In the genomic region with DNA sequence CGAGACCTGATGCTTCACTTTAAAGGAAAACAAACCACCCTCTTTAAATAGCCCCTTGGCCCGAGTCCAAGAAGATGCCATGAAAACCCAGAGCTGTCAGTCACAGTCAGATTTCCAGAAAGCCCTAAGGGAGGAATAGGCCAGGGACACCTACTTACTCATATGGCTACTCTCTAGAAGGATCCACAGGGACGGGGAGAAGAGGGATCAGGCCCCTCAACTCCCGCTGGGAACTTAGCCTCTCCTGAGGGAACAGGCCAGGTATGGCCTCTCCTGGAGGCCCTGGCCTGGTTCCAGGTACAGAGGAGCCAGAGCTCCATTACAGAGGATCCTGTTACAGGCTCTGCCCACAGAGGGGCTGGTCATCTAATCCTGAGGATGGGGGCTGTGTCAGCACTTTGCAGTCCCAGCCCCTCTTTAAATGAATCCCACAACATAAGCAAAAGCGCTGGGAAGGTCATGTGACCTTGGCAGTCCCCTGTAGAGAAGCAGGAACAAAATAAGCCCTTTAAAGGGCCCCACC, we compare ENCODE assay signal across 8 mouse cellular contexts. TPM values are rescaled to one million over a fixed set of nuclear protein-coding genes. Genes with fewer than 3 reads are reported as not detected.
DNase-seq lines count a peak whose midpoint lies in the region; ATAC-seq and TF ChIP-seq lines count a peak whose summit lies in the region.

No protein-coding gene starts in this region.

- H3K4me2 ChIP-seq in hindbrain, embryonic 16.5 days (ENCODE audit: low read length): peak overlapping the region; percentile 61
- H3K4me2 ChIP-seq in midbrain, embryonic 11.5 days: peak overlapping the region; percentile 45

- peak overlapping the region; percentile 75 for H3K27ac ChIP-seq in cerebellum, adult 2 months (ENCODE audit: insufficient read depth, low read length)
- H3K27ac ChIP-seq in hindbrain, embryonic 16.5 days (ENCODE audit: low read depth, low read length): no peak overlapping the region; the same call in 1 of the 2 replicates
- H3K27ac ChIP-seq in midbrain, embryonic 11.5 days (ENCODE audit: low read depth, low read length): no peak overlapping the region

- H3K9ac ChIP-seq in hindbrain, embryonic 16.5 days (ENCODE audit: low read depth, low read length): peak overlapping the region; percentile 68
- peak overlapping the region; percentile 69; the same call in 1 of the 2 replicates for H3K9ac ChIP-seq in midbrain, embryonic 11.5 days (ENCODE audit: low read length)

- WGBS in cerebellum, adult 2 months: 18% methylated on average over 5 of the region's 5 CpGs
- 21% methylated on average over 5 of the region's 5 CpGs for WGBS in hindbrain, embryonic 16.5 days
- 27% methylated on average over 5 of the region's 5 CpGs for WGBS in midbrain, embryonic 11.5 days

- peak in 1 of 2 experiments; percentile 59 for DNase-seq in cerebellum, adult 2 months
- no peak for DNase-seq in cerebellum, adult 8-10 months
- DNase-seq in ZHBTc4 (ENCODE audit: low read depth, low spot score): peak; percentile 83
- DNase-seq in midbrain, embryonic 11.5 days (ENCODE audit: low spot score, missing footprints): no peak
- DNase-seq in left cerebral cortex, adult 11 months (ENCODE audit: low spot score): no peak
- DNase-seq in testis, postnatal 10 days (ENCODE audit: low spot score): no peak
- DNase-seq in layer of hippocampus, adult 9-11 months: no peak

- H3K9me3 ChIP-seq in hindbrain, embryonic 16.5 days (ENCODE audit: control insufficient read depth, low read length): no peaks in the 10 kb centered on the region
- no peaks in the 10 kb centered on the region for H3K9me3 ChIP-seq in midbrain, embryonic 11.5 days (ENCODE audit: control insufficient read depth, low read length)

- no peaks in the 10 kb centered on the region for H3K27me3 ChIP-seq in cerebellum, adult 2 months (ENCODE audit: control insufficient read depth, insufficient read depth, low read length)
- H3K27me3 ChIP-seq in hindbrain, embryonic 16.5 days (replicated peaks; ENCODE audit: control insufficient read depth, insufficient read depth, low read length): no peaks in the 10 kb centered on the region; the same call in 1 of the 2 replicates
- peaks cover 7% of the 10 kb centered on the region; the same call in 1 of the 2 replicates for H3K27me3 ChIP-seq in midbrain, embryonic 11.5 days (ENCODE audit: control insufficient read depth, insufficient read depth, low read length)

- 0 out of 2 replicates have a peak, but pooled peaks have one; percentile 10 for ATAC-seq in hindbrain, embryonic 16.5 days
- no peak for ATAC-seq in midbrain, embryonic 11.5 days (ENCODE audit: low FRiP score)

- no peak for TF ChIP-seq POLR2A in cerebellum, adult 2 months (IDR thresholded peaks at IDR 0.05; ENCODE audit: borderline replicate concordance, insufficient read depth, low read length)

- peaks cover 7% of the 10 kb centered on the region; the same call in 1 of the 2 replicates for H3K36me3 ChIP-seq in hindbrain, embryonic 16.5 days (ENCODE audit: control insufficient read depth, insufficient read depth, low read length)
- H3K36me3 ChIP-seq in midbrain, embryonic 11.5 days (ENCODE audit: control insufficient read depth, insufficient read depth, low read length): no peaks in the 10 kb centered on the region

- TF ChIP-seq CTCF in cerebellum, adult 2 months (IDR thresholded peaks at IDR 0.05; ENCODE audit: borderline replicate concordance, insufficient read depth, low read depth, low read length): no peak

- peak overlapping the region; percentile 55 for H3K4me3 ChIP-seq in cerebellum, adult 2 months (replicated peaks; ENCODE audit: insufficient read depth, low read depth, low read length)
- peak overlapping the region; percentile 51 for H3K4me3 ChIP-seq in hindbrain, embryonic 16.5 days (ENCODE audit: low read length)
- 0 out of 2 replicates have a peak overlapping the region, but pooled peaks have one; percentile 30 for H3K4me3 ChIP-seq in midbrain, embryonic 11.5 days (ENCODE audit: low read depth, low read length)

- H3K4me1 ChIP-seq in cerebellum, adult 2 months (ENCODE audit: control insufficient read depth, insufficient read depth, low read length): peaks cover 64% of the 10 kb centered on the region
- H3K4me1 ChIP-seq in hindbrain, embryonic 16.5 days (ENCODE audit: control insufficient read depth, insufficient read depth, low read depth, low read length): peaks cover 38% of the 10 kb centered on the region
- peaks cover 35% of the 10 kb centered on the region for H3K4me1 ChIP-seq in midbrain, embryonic 11.5 days (ENCODE audit: control insufficient read depth, insufficient read depth, low read length)

RNA-seq across cellular contexts. Expression of a gene that starts 34.7 kb away (rescaled TPM):
- polyA plus RNA-seq in cerebellum, adult 2 months (2012; rRNA removed): 15.6 and 18.5 TPM in 2 replicates
- 7.0 and 10.8 TPM in 2 replicates for polyA plus RNA-seq in hindbrain, embryonic 16.5 days (2015; fragmentation: Nextera tagmentation; extraction: Ambion mirVana)
- polyA plus RNA-seq in midbrain, embryonic 11.5 days (2014; fragmentation: Nextera tagmentation; extraction: Ambion mirVana): 3.3 and 3.7 TPM in 2 replicates

RNA-seq across cellular contexts. Expression of a gene that starts 36.9 kb away (rescaled TPM):
- polyA plus RNA-seq in cerebellum, adult 2 months (2012; rRNA removed): 104 and 107 TPM in 2 replicates
- polyA plus RNA-seq in hindbrain, embryonic 16.5 days (2015; fragmentation: Nextera tagmentation; extraction: Ambion mirVana): 108 and 112 TPM in 2 replicates
- polyA plus RNA-seq in midbrain, embryonic 11.5 days (2014; fragmentation: Nextera tagmentation; extraction: Ambion mirVana): 105 and 106 TPM in 2 replicates

RNA-seq across cellular contexts. Expression of a gene that starts 37.0 kb away (rescaled TPM):
- 28.5 and 31.3 TPM in 2 replicates for polyA plus RNA-seq in cerebellum, adult 2 months (2012; rRNA removed)
- polyA plus RNA-seq in hindbrain, embryonic 16.5 days (2015; fragmentation: Nextera tagmentation; extraction: Ambion mirVana): 19.1 and 21.6 TPM in 2 replicates
- polyA plus RNA-seq in midbrain, embryonic 11.5 days (2014; fragmentation: Nextera tagmentation; extraction: Ambion mirVana): 20.0 and 26.9 TPM in 2 replicates
